Mouse (Mus musculus) neural tube, embryonic 12.5 days (tissue): ENCODE data around the gene Spata13. TPM values are rescaled to one million over a fixed set of nuclear protein-coding genes. Genes with fewer than 3 reads are reported as not detected.
A peak's percentile ranks its signal among the peaks of the same experiment; 100 is the strongest.

Experiments
- ATAC-seq: fragments of 200-750 bp; cut with Nextera tagmentation; 2 replicates; pipeline ENCODE4 v1.8.0; 2017; ENCODE audit warnings: low read depth, mild to moderate bottlenecking, moderate TSS enrichment, moderate library complexity; ENCODE audit not compliant: low FRiP score
- H3K27ac ChIP-seq: fragments of 300-500 bp; sonication (generic); 2 replicates; pipeline ENCODE4 v1.5.1; 2016
- H3K27me3 ChIP-seq: fragments of 300-500 bp; sonication (generic); replicated peaks from 2 replicates; pipeline ENCODE4 v1.6.1; 2016; ENCODE audit warnings: mild to moderate bottlenecking
- H3K36me3 ChIP-seq: fragments of 300-500 bp; sonication (generic); 2 replicates; pipeline ENCODE4 v1.6.1; 2016; ENCODE audit warnings: mild to moderate bottlenecking
- H3K4me1 ChIP-seq: fragments of 300-500 bp; sonication (generic); 2 replicates; pipeline ENCODE4 v1.6.1; 2016
- H3K4me2 ChIP-seq: fragments of 300-500 bp; sonication (generic); replicated peaks from 2 replicates; pipeline ENCODE4 v1.6.1; 2016; ENCODE audit warnings: mild to moderate bottlenecking
- H3K4me3 ChIP-seq: fragments of 300-500 bp; sonication (generic); 2 replicates; pipeline ENCODE4 v1.5.1; 2016
- H3K9ac ChIP-seq: fragments of 300-500 bp; sonication (generic); 2 replicates; pipeline ENCODE4 v1.6.1; 2016; ENCODE audit warnings: mild to moderate bottlenecking
- H3K9me3 ChIP-seq: fragments of 300-500 bp; sonication (generic); 2 replicates; pipeline ENCODE4 v1.6.1; 2016; ENCODE audit warnings: mild to moderate bottlenecking
- WGBS: fragments of 180-500 bp; shearing (Covaris S2); methylation state at CpG from one replicate; pipeline ENCODE4 v1.1.7; 2016; 5-methylcytosine and 5-hydroxymethylcytosine counted together
- polyA plus RNA-seq: library from polyadenylated mRNA; unstranded; fragments of >200 nt; fragmentation: Nextera tagmentation; extraction: Ambion mirVana; gene quantifications from 2 replicates; pipeline ENCODE4 v1.2.1, GENCODE M21; 2016

Spata13 gene
- polyA plus RNA-seq, 1 experiment from 2014 or later, result 51.0 TPM

- H3K9ac ChIP-seq, result no peak overlapping the region
- WGBS, result 29% methylated on average over 14 of the region's 14 CpGs
- no peaks in the 10 kb centered on the region for H3K27me3 ChIP-seq
- no peaks in the 10 kb centered on the region for H3K36me3 ChIP-seq
- H3K9me3 ChIP-seq, result no peaks in the 10 kb centered on the region
- no peak overlapping the region for H3K4me3 ChIP-seq
- peak overlapping the region; percentile 23; the same call in 1 of the 2 replicates for H3K27ac ChIP-seq
- H3K4me2 ChIP-seq, result peak overlapping the region; percentile 38
- peak; percentile 76 for ATAC-seq
- H3K4me1 ChIP-seq, result peaks cover 62% of the 10 kb centered on the region
These were observed 9.5 kb downstream of the Spata13 start for GRCm38 (mm10) chr14:60643098-60643870.

- WGBS, result 61% methylated on average over 5 of the region's 5 CpGs
- no peak overlapping the region for H3K9ac ChIP-seq
- no peaks in the 10 kb centered on the region for H3K27me3 ChIP-seq
- no peaks in the 10 kb centered on the region for H3K9me3 ChIP-seq
- no peak overlapping the region for H3K4me3 ChIP-seq
- no peak overlapping the region for H3K27ac ChIP-seq
- ATAC-seq, result no peak
- H3K36me3 ChIP-seq, result no peaks in the 10 kb centered on the region
- no peak overlapping the region for H3K4me2 ChIP-seq
- peaks cover 44% of the 10 kb centered on the region for H3K4me1 ChIP-seq
These were observed 12.6 kb downstream of the Spata13 start for GRCm38 (mm10) chr14:60646373-60646772.

DNA sequence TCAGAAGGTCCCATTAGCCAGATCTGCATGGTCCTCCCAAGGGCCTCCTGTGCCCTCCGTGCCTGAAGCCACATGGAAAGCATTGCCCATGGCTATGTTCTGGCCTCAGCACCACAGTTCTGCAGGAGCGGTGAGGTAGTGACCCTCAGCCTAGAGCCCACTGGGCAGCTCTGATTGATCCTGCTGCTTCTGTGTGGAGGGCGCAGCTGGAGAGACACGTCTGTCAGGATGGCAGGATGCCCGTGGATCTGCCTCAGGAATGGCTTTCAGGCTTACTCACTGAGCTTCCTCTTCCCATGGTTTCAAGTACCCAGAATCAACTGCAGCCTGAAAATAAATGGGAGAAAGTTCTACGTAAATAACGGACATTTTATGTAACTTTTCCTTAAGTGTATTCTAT, 14.1 kb downstream of the Spata13 start:
- peaks cover 33% of the 10 kb centered on the region for H3K4me1 ChIP-seq
- 85% methylated on average over 7 of the region's 7 CpGs for WGBS

DNA sequence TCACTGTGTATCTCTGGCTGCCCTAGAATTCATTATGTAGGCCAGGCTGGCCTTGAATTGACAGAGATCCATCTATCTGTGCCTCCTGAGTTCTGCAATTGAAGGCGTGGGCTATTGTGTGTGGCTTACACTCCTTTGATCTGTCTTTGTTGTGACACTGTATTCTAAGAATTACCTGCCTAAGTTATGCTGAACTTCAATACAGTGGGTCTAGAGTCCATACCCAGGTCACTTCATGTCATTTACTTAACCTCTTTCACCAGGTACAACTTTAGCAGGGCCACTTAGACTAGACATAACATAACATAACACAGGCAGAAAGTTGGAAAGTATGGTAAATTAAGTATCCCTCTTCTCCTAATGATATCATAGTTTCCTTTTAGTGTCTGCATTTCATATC, 15.2 kb downstream of the Spata13 start:
- no peaks in the 10 kb centered on the region for H3K9me3 ChIP-seq
- no peaks in the 10 kb centered on the region for H3K36me3 ChIP-seq
- peaks cover 26% of the 10 kb centered on the region for H3K4me1 ChIP-seq

More for the DNA sequence above, 14.1 kb downstream of the Spata13 start:
- H3K36me3 ChIP-seq, result no peaks in the 10 kb centered on the region
- no peak for ATAC-seq
- H3K4me2 ChIP-seq, result no peak overlapping the region
- H3K4me3 ChIP-seq, result no peak overlapping the region
- H3K9ac ChIP-seq, result no peak overlapping the region
- H3K9me3 ChIP-seq, result no peaks in the 10 kb centered on the region
- H3K27ac ChIP-seq, result no peak overlapping the region
- no peaks in the 10 kb centered on the region for H3K27me3 ChIP-seq

DNA sequence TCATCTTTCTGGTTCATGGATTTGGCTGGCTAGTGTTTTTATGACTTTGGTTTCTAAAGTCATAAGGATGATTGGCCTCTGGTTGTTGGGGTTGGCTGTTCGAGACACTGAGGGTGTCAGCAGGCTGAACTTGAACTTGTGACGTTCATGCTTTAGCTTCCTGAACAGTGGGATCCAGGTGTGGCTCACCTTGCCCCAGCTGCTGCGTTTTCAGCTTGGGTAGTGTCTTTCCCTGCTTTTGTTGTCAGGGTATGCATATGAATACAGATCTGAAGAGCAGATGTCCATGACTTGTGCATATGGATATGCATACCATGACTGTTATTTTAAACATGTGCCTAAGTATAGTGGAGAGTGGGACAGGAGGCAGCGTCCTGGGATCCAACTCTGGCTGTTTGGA, 19.4 kb downstream of the Spata13 start:
- H3K9ac ChIP-seq, result no peak overlapping the region
- 73% methylated on average over 4 of the region's 4 CpGs for WGBS
- no peak for ATAC-seq
- no peak overlapping the region for H3K27ac ChIP-seq
- no peaks in the 10 kb centered on the region for H3K9me3 ChIP-seq
- H3K27me3 ChIP-seq, result no peaks in the 10 kb centered on the region
- no peak overlapping the region for H3K4me2 ChIP-seq
- H3K36me3 ChIP-seq, result no peaks in the 10 kb centered on the region
- no peak overlapping the region for H3K4me3 ChIP-seq
- H3K4me1 ChIP-seq, result peaks cover 9% of the 10 kb centered on the region; the same call in 1 of the 2 replicates

More for the DNA sequence above, 15.2 kb downstream of the Spata13 start:
- Histone ChIP-seq H3K27me3 (no peaks in the 10 kb centered on the region), H3K4me2 (no peak overlapping the region), H3K4me3 (no peak overlapping the region), H3K9ac (no peak overlapping the region), H3K27ac (no peak overlapping the region)
- 88% methylated on average over 1 of the region's 1 CpGs for WGBS
- ATAC-seq, result no peak

DNA sequence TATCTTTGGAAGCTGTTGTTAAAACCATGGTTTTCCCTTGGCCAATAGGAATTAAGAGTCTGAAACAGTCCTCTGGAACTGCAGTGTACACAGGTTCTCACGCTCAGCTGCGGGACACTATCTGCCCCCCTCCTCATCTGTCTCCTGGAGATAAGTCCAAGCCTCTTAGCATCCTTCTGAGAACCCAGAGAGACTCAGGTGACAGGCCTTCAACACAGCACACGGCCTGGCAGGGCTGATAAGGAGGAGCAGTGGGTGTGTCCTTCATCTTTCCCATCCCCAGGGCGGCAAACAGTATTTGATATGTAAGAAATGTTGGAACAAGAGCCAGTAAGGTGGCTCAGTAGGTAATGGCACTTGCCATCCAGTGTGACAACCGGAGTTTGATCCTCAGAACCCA, 20.2 kb downstream of the Spata13 start:
- no peak for ATAC-seq
- no peaks in the 10 kb centered on the region for H3K36me3 ChIP-seq
- 85% methylated on average over 5 of the region's 5 CpGs for WGBS

GRCm38 (mm10) chr14:60654708-60655107, 20.9 kb downstream of the Spata13 start:
- Histone ChIP-seq H3K36me3 (no peaks in the 10 kb centered on the region; the same call in 1 of the 2 replicates), H3K9me3 (no peaks in the 10 kb centered on the region), H3K9ac (no peak overlapping the region), H3K4me3 (no peak overlapping the region), H3K27ac (no peak overlapping the region), H3K27me3 (no peaks in the 10 kb centered on the region), H3K4me2 (no peak overlapping the region), H3K4me1 (peaks cover 9% of the 10 kb centered on the region; the same call in 1 of the 2 replicates)
- 77% methylated on average over 11 of the region's 11 CpGs for WGBS
- no peak for ATAC-seq

More for the DNA sequence above, 20.2 kb downstream of the Spata13 start:
- peaks cover 9% of the 10 kb centered on the region; the same call in 1 of the 2 replicates for H3K4me1 ChIP-seq
- H3K4me3 ChIP-seq, result no peak overlapping the region
- H3K4me2 ChIP-seq, result no peak overlapping the region
- no peaks in the 10 kb centered on the region for H3K27me3 ChIP-seq
- H3K9me3 ChIP-seq, result no peaks in the 10 kb centered on the region
- H3K27ac ChIP-seq, result no peak overlapping the region
- no peak overlapping the region for H3K9ac ChIP-seq

DNA sequence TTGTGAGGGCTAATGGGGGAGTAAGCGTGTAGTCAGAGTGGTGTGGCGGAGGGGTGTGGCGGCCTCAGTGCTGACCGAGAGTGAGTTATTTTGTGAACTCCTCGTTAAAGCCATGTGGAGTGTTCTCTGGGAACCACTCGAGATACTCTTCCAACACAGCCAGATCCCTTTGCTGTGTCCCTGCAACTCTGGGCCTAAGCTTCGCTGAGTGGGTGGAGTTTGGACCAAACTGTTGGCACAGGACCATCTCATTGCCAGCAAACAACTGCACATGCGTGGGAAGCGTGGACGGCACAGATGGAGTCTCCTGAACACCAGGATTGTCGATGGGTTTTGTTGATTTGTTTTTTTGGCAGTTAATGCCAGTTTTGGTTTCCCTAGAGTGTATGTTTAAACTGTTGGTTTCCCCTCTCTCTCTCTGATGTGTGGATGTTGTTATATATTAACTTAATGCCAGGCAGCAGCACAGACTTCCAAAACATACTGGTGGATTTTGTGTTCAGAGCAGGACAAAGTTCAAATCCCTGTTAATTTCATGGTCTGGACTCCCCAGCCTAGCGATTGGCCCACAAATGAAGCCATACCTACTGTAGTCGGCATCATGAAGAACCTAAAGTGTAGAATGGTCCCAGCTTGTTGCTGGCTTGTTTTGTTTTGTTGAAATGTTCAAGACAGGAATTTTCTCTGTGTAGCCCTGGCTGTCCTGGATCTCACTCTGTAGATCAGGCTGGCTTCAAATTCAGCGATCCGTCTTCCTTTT, 22.3 kb downstream of the Spata13 start:
- Histone ChIP-seq H3K9ac (no peak overlapping the region), H3K27me3 (no peaks in the 10 kb centered on the region), H3K9me3 (no peaks in the 10 kb centered on the region), H3K4me3 (no peak overlapping the region), H3K4me1 (peaks cover 9% of the 10 kb centered on the region; the same call in 1 of the 2 replicates), H3K4me2 (no peak overlapping the region), H3K27ac (no peak overlapping the region), H3K36me3 (peaks cover 2% of the 10 kb centered on the region; the same call in 1 of the 2 replicates)
- no peak for ATAC-seq
- 86% methylated on average over 15 of the region's 15 CpGs for WGBS

GRCm38 (mm10) chr14:60656701-60657085, 22.9 kb downstream of the Spata13 start:
- 80% methylated on average over 11 of the region's 11 CpGs for WGBS
- H3K27ac ChIP-seq, result no peak overlapping the region
- no peak for ATAC-seq

DNA sequence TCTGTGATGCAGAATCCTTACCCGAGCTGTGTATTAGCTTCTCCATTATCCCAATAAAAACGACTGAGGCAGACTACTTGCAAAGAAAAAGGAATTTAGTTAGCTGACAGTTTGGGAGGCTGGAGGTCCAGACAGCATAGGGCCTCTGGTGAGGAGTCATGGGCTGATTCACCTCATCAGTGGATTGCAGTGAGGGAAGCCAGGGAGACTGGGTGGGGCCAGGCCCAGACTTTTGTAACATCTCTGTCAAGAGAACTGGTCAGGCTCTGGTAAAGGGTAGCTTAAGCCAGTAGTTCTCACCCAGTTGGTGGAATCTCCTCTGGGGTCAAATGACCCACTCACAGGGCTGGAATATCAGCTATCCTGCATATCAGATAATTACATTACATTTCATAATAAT, 24.1 kb downstream of the Spata13 start:
- Histone ChIP-seq H3K36me3 (peaks cover 6% of the 10 kb centered on the region; the same call in 1 of the 2 replicates), H3K9ac (no peak overlapping the region), H3K9me3 (no peaks in the 10 kb centered on the region), H3K4me3 (no peak overlapping the region), H3K27ac (no peak overlapping the region), H3K4me2 (no peak overlapping the region), H3K4me1 (peaks cover 5% of the 10 kb centered on the region; the same call in 1 of the 2 replicates), H3K27me3 (no peaks in the 10 kb centered on the region)
- no peak for ATAC-seq
- 78% methylated on average over 2 of the region's 2 CpGs for WGBS

More at GRCm38 (mm10) chr14:60656701-60657085, 22.9 kb downstream of the Spata13 start:
- no peak overlapping the region for H3K4me2 ChIP-seq
- peaks cover 6% of the 10 kb centered on the region; the same call in 1 of the 2 replicates for H3K4me1 ChIP-seq
- H3K36me3 ChIP-seq, result peaks cover 5% of the 10 kb centered on the region; the same call in 1 of the 2 replicates
- no peaks in the 10 kb centered on the region for H3K27me3 ChIP-seq
- no peak overlapping the region for H3K4me3 ChIP-seq
- no peak overlapping the region for H3K9ac ChIP-seq
- H3K9me3 ChIP-seq, result no peaks in the 10 kb centered on the region

GRCm38 (mm10) chr14:60659498-60659897, 25.7 kb downstream of the Spata13 start:
- no peak for ATAC-seq
- no peak overlapping the region for H3K4me2 ChIP-seq
- no peak overlapping the region for H3K9ac ChIP-seq
- H3K4me3 ChIP-seq, result no peak overlapping the region
- no peak overlapping the region for H3K27ac ChIP-seq
- WGBS, result 88% methylated on average over 8 of the region's 8 CpGs
- H3K36me3 ChIP-seq, result peaks cover 6% of the 10 kb centered on the region; the same call in 1 of the 2 replicates
- H3K4me1 ChIP-seq, result peaks cover 6% of the 10 kb centered on the region; the same call in 1 of the 2 replicates
- no peaks in the 10 kb centered on the region for H3K27me3 ChIP-seq
- no peaks in the 10 kb centered on the region for H3K9me3 ChIP-seq

GRCm38 (mm10) chr14:60660591-60660990, 26.8 kb downstream of the Spata13 start:
- no peak for ATAC-seq

More at GRCm38 (mm10) chr14:60660591-60660990, 26.8 kb downstream of the Spata13 start:
- H3K4me1 ChIP-seq, result peaks cover 9% of the 10 kb centered on the region; the same call in 1 of the 2 replicates
- H3K9me3 ChIP-seq, result no peaks in the 10 kb centered on the region
- no peak overlapping the region for H3K9ac ChIP-seq
- no peak overlapping the region for H3K4me3 ChIP-seq
- WGBS, result 93% methylated on average over 8 of the region's 8 CpGs
- no peaks in the 10 kb centered on the region for H3K27me3 ChIP-seq
- H3K36me3 ChIP-seq, result peaks cover 6% of the 10 kb centered on the region; the same call in 1 of the 2 replicates
- no peak overlapping the region for H3K27ac ChIP-seq
- H3K4me2 ChIP-seq, result no peak overlapping the region
